In the genomic region with DNA sequence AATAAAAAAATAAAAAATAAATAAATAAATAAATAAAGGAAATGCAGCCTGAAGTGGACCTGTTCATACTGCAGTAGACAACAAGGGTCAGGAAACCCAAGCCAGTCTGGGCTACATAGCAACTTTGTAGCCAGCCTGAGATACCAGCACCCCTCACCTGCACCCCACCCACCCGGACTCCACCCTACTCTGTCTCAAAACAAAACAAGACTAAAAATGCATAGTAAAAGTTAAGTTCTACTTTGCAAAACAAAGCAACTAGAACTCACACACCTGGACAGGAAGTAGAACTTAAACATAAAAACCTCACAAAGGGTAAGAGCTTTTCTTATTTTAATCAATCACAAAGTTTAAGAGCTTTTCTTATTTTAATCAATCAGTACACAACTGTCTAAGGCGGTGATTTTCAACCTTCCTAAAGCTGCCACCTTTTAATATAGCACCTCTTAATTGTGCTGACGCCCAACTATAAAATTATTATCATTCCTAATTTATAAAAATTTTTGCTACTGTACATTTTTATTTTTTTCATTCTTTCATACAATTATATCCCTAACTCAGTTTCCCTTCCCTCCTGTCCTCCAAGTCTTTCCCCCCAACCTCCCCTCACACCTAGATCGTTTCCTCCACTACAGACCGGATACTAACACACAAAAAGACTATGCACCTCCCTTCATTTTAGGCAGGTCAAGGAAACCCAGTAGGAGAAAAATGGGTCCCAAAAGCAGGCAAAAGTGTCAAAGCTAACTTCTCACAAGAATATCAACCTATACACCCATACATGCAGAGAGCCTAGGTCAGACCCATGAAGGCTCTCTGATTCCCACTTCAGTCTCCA, we compare ENCODE assay signal across 22 mouse cellular contexts. TPM values are rescaled to one million over a fixed set of nuclear protein-coding genes. Genes with fewer than 3 reads are reported as not detected.
DNase-seq lines count a peak whose midpoint lies in the region; TF ChIP-seq lines count a peak whose summit lies in the region.
"Had no signal": no experiment of that assay in that cellular context is flagged by ENCODE, and none has a peak within 500 bp of the region (broad histone marks: within the 10 kb centered on the region; RNA-seq: fewer than 3 reads in every experiment).

No protein-coding gene starts in this region.

- H3K27me3 ChIP-seq in E14TG2a.4 (ENCODE audit: insufficient read depth, low read length), result no peaks in the 10 kb centered on the region
- H3K27me3 ChIP-seq: CH12.LX; embryonic facial prominence, embryonic 12.5 days; forebrain, embryonic 15.5 days had no signal

- H3K4me3 ChIP-seq in E14TG2a.4 (replicated peaks; ENCODE audit: low read length), result peak overlapping the region; percentile 29; the same call in 1 of the 2 replicates
- H3K4me3 ChIP-seq: embryonic facial prominence, embryonic 10.5 days; embryonic facial prominence, embryonic 12.5 days; forebrain, embryonic 13.5 days; forebrain, embryonic 15.5 days had no signal

- DNase-seq in ES-CJ7 (ENCODE audit: low read depth, low spot score) (peak; percentile 95), R1 (ENCODE audit: low read depth, low spot score) (peak; percentile 96)
- DNase-seq in gastrocnemius, postnatal 4 days (ENCODE audit: low spot score in 2 of 2), result no peak
- no peak for DNase-seq in Muller cell, postnatal 12 days (ENCODE audit: inconsistent ontology term)
- DNase-seq in heart, postnatal 36 days, result no peak
- DNase-seq: adrenal gland, adult 8-10 months; adrenal gland, postnatal 14 days; adrenal gland, postnatal 36 days; B cell, adult 2 months; cerebellum, adult 11-12 months; cerebellum, adult 2 months; cerebellum, adult 9-10 months; cerebellum, postnatal 10 days; cerebellum, postnatal 25 days; forebrain, postnatal 0 days had no signal

- intact Hi-C loops in heart, postnatal 36 days (cut with DNase I), result no loop called here

- no peak for TF ChIP-seq CTCF in E14TG2a.4 (conservative IDR thresholded peaks at IDR 0.05; ENCODE audit: low read length)

- peaks cover 17% of the 10 kb centered on the region for H3K36me3 ChIP-seq in E14TG2a.4 (ENCODE audit: insufficient read depth, low read length)
- H3K36me3 ChIP-seq: embryonic facial prominence, embryonic 12.5 days; forebrain, embryonic 15.5 days; G1E had no signal

- no peaks in the 10 kb centered on the region for H3K9me3 ChIP-seq in E14TG2a.4 (ENCODE audit: low read length)
- H3K9me3 ChIP-seq: embryonic facial prominence, embryonic 10.5 days; embryonic facial prominence, embryonic 12.5 days; forebrain, embryonic 13.5 days; forebrain, embryonic 15.5 days had no signal

- H3K4me1 ChIP-seq in E14TG2a.4 (replicated peaks; ENCODE audit: low read depth, low read length), result peaks cover 92% of the 10 kb centered on the region
- H3K4me1 ChIP-seq: embryonic facial prominence, embryonic 10.5 days; embryonic facial prominence, embryonic 12.5 days; forebrain, embryonic 13.5 days; forebrain, embryonic 15.5 days had no signal

RNA-seq across cellular contexts. Expression of gene Bnc2, which starts 12.6 kb away (rescaled TPM):
- 10 to 100 TPM; 15.5 to 17.2 TPM for total RNA-seq in gastrocnemius, postnatal 4 days (2021)
- total RNA-seq in heart, postnatal 36 days (2021), result 1 to 10 TPM; 1.7 to 3.6 TPM
- total RNA-seq: CH12.LX had no signal

Comparison
In these comparisons a context has a peak if more than half of its experiments do, and no peak if none do; other contexts are left out.
1. DNase-seq: peak in ES-CJ7 (single experiment) and R1 (single experiment); none in gastrocnemius, postnatal 4 days (0 of 2), Muller cell, postnatal 12 days (single experiment) and heart, postnatal 36 days (0 of 2).